Mouse (Mus musculus): ENCODE results near the gene Plscr1.

Plscr1 gene

GRCm38 (mm10) chr9:92301213-92301612 lies 51.7 kb downstream of the Plscr1 start:
- no peak for DNase-seq (ENCODE audit: low read depth, low spot score)

GRCm38 (mm10) chr9:92305075-92305474 lies 55.5 kb downstream of the Plscr1 start:
- no peak for DNase-seq (ENCODE audit: low read depth, low spot score)

- no peak for DNase-seq (ENCODE audit: low read depth, low spot score)
Observed at GRCm38 (mm10) chr9:92305620-92306220, 56.2 kb downstream of the Plscr1 start.

DNA sequence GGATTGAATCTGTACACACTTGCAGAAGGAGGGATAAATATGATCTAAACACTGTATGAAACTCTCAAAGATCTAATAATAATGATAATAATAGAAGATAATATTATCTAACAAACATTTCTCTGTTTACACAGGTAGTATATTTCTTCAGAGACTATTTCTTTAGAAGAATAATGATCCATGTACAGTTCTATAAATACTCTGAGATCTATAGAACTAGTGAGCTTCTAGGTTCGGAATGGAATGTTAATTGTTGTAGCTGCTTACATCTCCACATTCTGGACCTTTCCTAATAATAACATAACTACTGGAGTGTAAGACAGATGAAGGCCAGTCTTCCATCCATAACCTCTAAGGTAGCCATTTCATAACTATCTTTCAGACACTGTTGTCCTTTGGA lies 59.5 kb downstream of the Plscr1 start, which contains the start of gene 1700057G04Rik:
1700057G04Rik (plus strand) TSS at position 301 of the 400 bp plus-strand sequence.
- DNase-seq (ENCODE audit: low read depth, low spot score) = no peak

- no peak for DNase-seq (ENCODE audit: low read depth, low spot score)
Observed at GRCm38 (mm10) chr9:92316791-92317190, 67.2 kb downstream of the Plscr1 start.
